Mouse (Mus musculus): ENCODE measurements at regions not wholly inside any gene's neighbourhood (a gene's known extent, or its start where the extent isn't known, plus 50 kb on each side); places are given as distances from the start of the nearest gene placed in this dataset.

DNA sequence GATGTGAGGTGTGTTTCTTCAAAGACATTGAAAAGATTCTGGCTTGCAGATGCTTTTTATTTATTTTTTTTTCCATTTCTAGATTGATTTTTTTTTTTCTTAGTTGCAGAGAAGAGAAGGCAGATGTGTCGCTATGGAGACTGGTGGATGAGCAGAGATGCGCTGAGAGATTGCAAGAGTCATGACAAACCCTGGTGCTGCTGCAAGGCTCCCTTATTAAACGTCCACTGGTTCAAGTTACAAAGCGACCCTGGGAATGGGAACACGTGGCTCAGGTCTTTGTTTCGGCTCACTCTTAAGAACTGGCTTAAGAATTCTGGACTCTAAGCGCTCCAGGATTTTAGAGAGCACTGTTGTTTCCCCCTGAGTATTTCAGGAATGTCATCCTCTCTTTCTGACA is 403.1 kb downstream of the Med10 start:
- H3K27ac ChIP-seq (ENCODE audit: low read length) = no peak overlapping the region
- no peaks in the 10 kb centered on the region for H3K4me1 ChIP-seq (ENCODE audit: control insufficient read depth, insufficient read depth, low read length)
- H3K4me2 ChIP-seq (replicated peaks; ENCODE audit: low read depth, low read length) = no peak overlapping the region
- no peak overlapping the region for H3K4me3 ChIP-seq (ENCODE audit: low read depth, low read length)
- H3K27me3 ChIP-seq (ENCODE audit: control insufficient read depth, insufficient read depth, low read length) = no peaks in the 10 kb centered on the region
- no peak overlapping the region for H3K9ac ChIP-seq (replicated peaks; ENCODE audit: low read depth, low read length)
- ATAC-seq (ENCODE audit: insufficient number of reproducible peaks, insufficient read depth, low FRiP score, low read depth) = no peak
- 67% methylated on average over 7 of the region's 7 CpGs for WGBS
- H3K36me3 ChIP-seq (ENCODE audit: control insufficient read depth, insufficient read depth, low read length) = no peaks in the 10 kb centered on the region
- H3K9me3 ChIP-seq (ENCODE audit: control insufficient read depth, low read depth, low read length) = no peaks in the 10 kb centered on the region

DNA sequence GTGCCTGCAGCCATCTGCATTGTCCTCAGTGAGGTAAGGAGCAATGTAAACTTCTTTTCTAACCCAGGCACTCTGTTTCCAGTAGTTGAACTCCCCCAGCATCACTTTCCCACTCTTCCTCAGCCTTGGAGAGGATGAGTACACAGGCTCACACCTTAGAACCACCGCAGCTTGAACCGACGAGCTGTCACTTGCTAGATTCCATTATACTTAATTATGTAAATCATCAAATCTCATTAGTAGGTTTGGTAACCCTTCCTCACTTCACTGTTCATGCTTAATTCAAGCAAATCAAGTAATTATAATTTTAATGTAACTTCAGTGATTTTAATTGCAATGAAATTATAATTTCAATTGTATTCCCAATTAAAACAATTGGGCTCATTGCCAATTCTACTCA is 408.0 kb downstream of the Med10 start:
- no peaks in the 10 kb centered on the region for H3K4me1 ChIP-seq (ENCODE audit: control insufficient read depth, insufficient read depth, low read length)
- no peaks in the 10 kb centered on the region for H3K36me3 ChIP-seq (ENCODE audit: control insufficient read depth, insufficient read depth, low read length)
- H3K4me3 ChIP-seq (ENCODE audit: low read depth, low read length) = no peak overlapping the region
- no peaks in the 10 kb centered on the region for H3K27me3 ChIP-seq (ENCODE audit: control insufficient read depth, insufficient read depth, low read length)
- H3K9ac ChIP-seq (replicated peaks; ENCODE audit: low read depth, low read length) = no peak overlapping the region
- no peak for ATAC-seq (ENCODE audit: insufficient number of reproducible peaks, insufficient read depth, low FRiP score, low read depth)
- no peaks in the 10 kb centered on the region for H3K9me3 ChIP-seq (ENCODE audit: control insufficient read depth, low read depth, low read length)
- WGBS = 60% methylated on average over 3 of the region's 3 CpGs
- H3K4me2 ChIP-seq (replicated peaks; ENCODE audit: low read depth, low read length) = no peak overlapping the region
- no peak overlapping the region for H3K27ac ChIP-seq (ENCODE audit: low read length)

- Histone ChIP-seq H3K4me2 (replicated peaks; ENCODE audit: low read depth, low read length) (no peak overlapping the region), H3K4me1 (ENCODE audit: control insufficient read depth, insufficient read depth, low read length) (no peaks in the 10 kb centered on the region), H3K9ac (replicated peaks; ENCODE audit: low read depth, low read length) (no peak overlapping the region), H3K9me3 (ENCODE audit: control insufficient read depth, low read depth, low read length) (no peaks in the 10 kb centered on the region), H3K4me3 (ENCODE audit: low read depth, low read length) (no peak overlapping the region), H3K27ac (ENCODE audit: low read length) (no peak overlapping the region), H3K36me3 (ENCODE audit: control insufficient read depth, insufficient read depth, low read length) (no peaks in the 10 kb centered on the region), H3K27me3 (ENCODE audit: control insufficient read depth, insufficient read depth, low read length) (no peaks in the 10 kb centered on the region)
- 84% methylated on average over 3 of the region's 3 CpGs for WGBS
- ATAC-seq (ENCODE audit: insufficient number of reproducible peaks, insufficient read depth, low FRiP score, low read depth) = no peak
These were observed 410.8 kb downstream of the Med10 start for GRCm38 (mm10) chr13:70213017-70213416.

- WGBS = 85% methylated on average over 2 of the region's 2 CpGs
- Histone ChIP-seq H3K27ac (ENCODE audit: low read length) (no peak overlapping the region), H3K4me2 (replicated peaks; ENCODE audit: low read depth, low read length) (no peak overlapping the region), H3K27me3 (ENCODE audit: control insufficient read depth, insufficient read depth, low read length) (no peaks in the 10 kb centered on the region), H3K9ac (replicated peaks; ENCODE audit: low read depth, low read length) (no peak overlapping the region), H3K4me1 (ENCODE audit: control insufficient read depth, insufficient read depth, low read length) (no peaks in the 10 kb centered on the region), H3K36me3 (ENCODE audit: control insufficient read depth, insufficient read depth, low read length) (no peaks in the 10 kb centered on the region), H3K4me3 (ENCODE audit: low read depth, low read length) (no peak overlapping the region), H3K9me3 (ENCODE audit: control insufficient read depth, low read depth, low read length) (no peaks in the 10 kb centered on the region)
- no peak for ATAC-seq (ENCODE audit: insufficient number of reproducible peaks, insufficient read depth, low FRiP score, low read depth)
These were observed 411.4 kb downstream of the Med10 start for GRCm38 (mm10) chr13:70213622-70214021.

GRCm38 (mm10) chr13:70214022-70214654 is 411.9 kb downstream of the Med10 start:
- Histone ChIP-seq H3K9ac (replicated peaks; ENCODE audit: low read depth, low read length) (no peak overlapping the region), H3K4me2 (replicated peaks; ENCODE audit: low read depth, low read length) (no peak overlapping the region), H3K4me3 (ENCODE audit: low read depth, low read length) (no peak overlapping the region), H3K9me3 (ENCODE audit: control insufficient read depth, low read depth, low read length) (no peaks in the 10 kb centered on the region), H3K27me3 (ENCODE audit: control insufficient read depth, insufficient read depth, low read length) (no peaks in the 10 kb centered on the region), H3K4me1 (ENCODE audit: control insufficient read depth, insufficient read depth, low read length) (no peaks in the 10 kb centered on the region), H3K27ac (ENCODE audit: low read length) (no peak overlapping the region), H3K36me3 (ENCODE audit: control insufficient read depth, insufficient read depth, low read length) (no peaks in the 10 kb centered on the region)
- ATAC-seq (ENCODE audit: insufficient number of reproducible peaks, insufficient read depth, low FRiP score, low read depth) = no peak
- WGBS = 67% methylated on average over 10 of the region's 10 CpGs

GRCm38 (mm10) chr13:70216134-70216533 is 413.9 kb downstream of the Med10 start:
- H3K27ac ChIP-seq (ENCODE audit: low read length) = no peak overlapping the region
- H3K27me3 ChIP-seq (ENCODE audit: control insufficient read depth, insufficient read depth, low read length) = no peaks in the 10 kb centered on the region
- ATAC-seq (ENCODE audit: insufficient number of reproducible peaks, insufficient read depth, low FRiP score, low read depth) = no peak
- no peaks in the 10 kb centered on the region for H3K9me3 ChIP-seq (ENCODE audit: control insufficient read depth, low read depth, low read length)
- no peak overlapping the region for H3K4me3 ChIP-seq (ENCODE audit: low read depth, low read length)
- no peak overlapping the region for H3K9ac ChIP-seq (replicated peaks; ENCODE audit: low read depth, low read length)
- H3K4me2 ChIP-seq (replicated peaks; ENCODE audit: low read depth, low read length) = no peak overlapping the region
- 81% methylated on average over 6 of the region's 6 CpGs for WGBS
- H3K36me3 ChIP-seq (ENCODE audit: control insufficient read depth, insufficient read depth, low read length) = no peaks in the 10 kb centered on the region
- no peaks in the 10 kb centered on the region for H3K4me1 ChIP-seq (ENCODE audit: control insufficient read depth, insufficient read depth, low read length)

DNA sequence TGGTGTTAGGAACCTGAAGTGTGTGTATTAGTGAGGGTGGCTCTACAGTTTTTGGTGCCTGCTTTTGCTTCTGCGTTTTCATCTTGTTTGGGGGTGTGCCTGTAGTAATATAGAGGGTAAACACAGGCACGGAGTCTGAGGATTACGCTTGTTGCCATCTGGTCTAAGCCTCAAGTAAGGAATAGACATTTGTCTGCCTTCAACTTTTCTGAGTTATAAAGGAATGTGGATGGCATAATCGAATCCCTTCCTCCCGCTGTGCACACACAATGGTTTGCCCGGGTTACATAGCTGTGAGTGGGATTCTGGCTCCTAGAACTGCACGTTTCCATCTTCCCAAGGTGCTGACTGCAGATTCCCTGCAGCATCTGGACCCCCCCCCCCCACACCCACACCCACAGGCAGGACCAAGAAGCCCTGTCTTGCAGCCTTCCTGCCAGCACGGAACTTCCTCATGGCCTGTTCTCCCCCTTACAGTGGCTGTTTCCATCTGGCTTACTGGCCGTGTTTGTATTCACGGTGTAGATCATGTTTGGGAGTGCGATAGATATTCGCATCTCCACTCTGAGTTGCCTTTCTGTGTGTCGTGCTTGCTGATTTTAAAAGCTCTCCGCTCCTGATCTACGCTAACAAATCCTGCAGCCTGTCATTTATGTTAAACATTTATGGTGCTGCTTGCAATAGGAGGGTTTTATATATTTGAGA is 415.4 kb downstream of the Med10 start:
- no peaks in the 10 kb centered on the region for H3K9me3 ChIP-seq (ENCODE audit: control insufficient read depth, low read depth, low read length)
- no peak overlapping the region for H3K4me2 ChIP-seq (replicated peaks; ENCODE audit: low read depth, low read length)
- WGBS = 61% methylated on average over 15 of the region's 15 CpGs
- H3K36me3 ChIP-seq (ENCODE audit: control insufficient read depth, insufficient read depth, low read length) = no peaks in the 10 kb centered on the region
- H3K9ac ChIP-seq (replicated peaks; ENCODE audit: low read depth, low read length) = no peak overlapping the region
- H3K4me3 ChIP-seq (ENCODE audit: low read depth, low read length) = no peak overlapping the region
- no peak overlapping the region for H3K27ac ChIP-seq (ENCODE audit: low read length)
- ATAC-seq (ENCODE audit: insufficient number of reproducible peaks, insufficient read depth, low FRiP score, low read depth) = no peak
- no peaks in the 10 kb centered on the region for H3K27me3 ChIP-seq (ENCODE audit: control insufficient read depth, insufficient read depth, low read length)
- no peaks in the 10 kb centered on the region for H3K4me1 ChIP-seq (ENCODE audit: control insufficient read depth, insufficient read depth, low read length)

- Histone ChIP-seq H3K9ac (replicated peaks; ENCODE audit: low read depth, low read length) (no peak overlapping the region), H3K27ac (ENCODE audit: low read length) (no peak overlapping the region), H3K4me3 (ENCODE audit: low read depth, low read length) (no peak overlapping the region), H3K27me3 (ENCODE audit: control insufficient read depth, insufficient read depth, low read length) (no peaks in the 10 kb centered on the region), H3K4me1 (ENCODE audit: control insufficient read depth, insufficient read depth, low read length) (no peaks in the 10 kb centered on the region), H3K9me3 (ENCODE audit: control insufficient read depth, low read depth, low read length) (no peaks in the 10 kb centered on the region), H3K36me3 (ENCODE audit: control insufficient read depth, insufficient read depth, low read length) (no peaks in the 10 kb centered on the region), H3K4me2 (replicated peaks; ENCODE audit: low read depth, low read length) (no peak overlapping the region)
- 89% methylated on average over 5 of the region's 5 CpGs for WGBS
- no peak for ATAC-seq (ENCODE audit: insufficient number of reproducible peaks, insufficient read depth, low FRiP score, low read depth)
These were observed 413.9 kb downstream of the Ice1 start for GRCm38 (mm10) chr13:70223485-70223884.

- no peak overlapping the region for H3K27ac ChIP-seq (ENCODE audit: low read length)
- WGBS = 61% methylated on average over 6 of the region's 6 CpGs
- H3K4me1 ChIP-seq (ENCODE audit: control insufficient read depth, insufficient read depth, low read length) = no peaks in the 10 kb centered on the region
- no peak overlapping the region for H3K4me3 ChIP-seq (ENCODE audit: low read depth, low read length)
- ATAC-seq (ENCODE audit: insufficient number of reproducible peaks, insufficient read depth, low FRiP score, low read depth) = no peak
- no peaks in the 10 kb centered on the region for H3K27me3 ChIP-seq (ENCODE audit: control insufficient read depth, insufficient read depth, low read length)
- H3K9me3 ChIP-seq (ENCODE audit: control insufficient read depth, low read depth, low read length) = no peaks in the 10 kb centered on the region
- H3K9ac ChIP-seq (replicated peaks; ENCODE audit: low read depth, low read length) = no peak overlapping the region
- no peaks in the 10 kb centered on the region for H3K36me3 ChIP-seq (ENCODE audit: control insufficient read depth, insufficient read depth, low read length)
- no peak overlapping the region for H3K4me2 ChIP-seq (replicated peaks; ENCODE audit: low read depth, low read length)
These were observed 410.3 kb downstream of the Ice1 start for GRCm38 (mm10) chr13:70227167-70227566.
